Mouse (Mus musculus): ENCODE measurements at regions not wholly inside any gene's neighbourhood (a gene's known extent, or its start where the extent isn't known, plus 50 kb on each side); places are given as distances from the start of the nearest gene placed in this dataset.

DNA sequence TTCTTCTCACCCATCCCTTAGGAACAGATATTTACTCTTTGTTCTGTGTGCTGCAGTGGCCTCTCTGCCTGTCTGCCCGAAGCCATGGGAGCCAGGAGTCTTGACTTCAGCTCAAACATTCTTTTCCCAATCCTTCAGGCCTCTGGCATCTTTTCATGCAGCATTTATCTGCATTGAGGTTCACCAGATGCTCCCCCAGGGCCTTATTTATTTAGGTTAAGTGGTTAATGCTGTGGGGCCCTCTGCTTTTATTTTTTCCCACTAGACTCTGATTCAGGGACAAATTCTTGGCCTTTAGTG lies 464.2 kb upstream of the Gulo start:
- ATAC-seq (replicated peaks; ENCODE audit: low FRiP score, low TSS enrichment, low read depth), result no peak
- 14% methylated on average over 1 of the region's 1 CpGs for WGBS
- Histone ChIP-seq H3K9me3 (ENCODE audit: control insufficient read depth, low read length) (no peaks in the 10 kb centered on the region), H3K4me1 (replicated peaks; ENCODE audit: control insufficient read depth, insufficient read depth, low read length) (no peaks in the 10 kb centered on the region), H3K9ac (ENCODE audit: low read length) (no peak overlapping the region), H3K27ac (ENCODE audit: low read depth) (peak overlapping the region; percentile 22), H3K36me3 (ENCODE audit: control insufficient read depth, insufficient read depth, low read length) (no peaks in the 10 kb centered on the region), H3K4me3 (ENCODE audit: low read depth, low read length) (no peak overlapping the region), H3K27me3 (replicated peaks; ENCODE audit: control insufficient read depth, insufficient read depth, low read length) (no peaks in the 10 kb centered on the region), H3K4me2 (ENCODE audit: low read length) (no peak overlapping the region)
- no peak for DNase-seq (ENCODE audit: low spot score)

DNA sequence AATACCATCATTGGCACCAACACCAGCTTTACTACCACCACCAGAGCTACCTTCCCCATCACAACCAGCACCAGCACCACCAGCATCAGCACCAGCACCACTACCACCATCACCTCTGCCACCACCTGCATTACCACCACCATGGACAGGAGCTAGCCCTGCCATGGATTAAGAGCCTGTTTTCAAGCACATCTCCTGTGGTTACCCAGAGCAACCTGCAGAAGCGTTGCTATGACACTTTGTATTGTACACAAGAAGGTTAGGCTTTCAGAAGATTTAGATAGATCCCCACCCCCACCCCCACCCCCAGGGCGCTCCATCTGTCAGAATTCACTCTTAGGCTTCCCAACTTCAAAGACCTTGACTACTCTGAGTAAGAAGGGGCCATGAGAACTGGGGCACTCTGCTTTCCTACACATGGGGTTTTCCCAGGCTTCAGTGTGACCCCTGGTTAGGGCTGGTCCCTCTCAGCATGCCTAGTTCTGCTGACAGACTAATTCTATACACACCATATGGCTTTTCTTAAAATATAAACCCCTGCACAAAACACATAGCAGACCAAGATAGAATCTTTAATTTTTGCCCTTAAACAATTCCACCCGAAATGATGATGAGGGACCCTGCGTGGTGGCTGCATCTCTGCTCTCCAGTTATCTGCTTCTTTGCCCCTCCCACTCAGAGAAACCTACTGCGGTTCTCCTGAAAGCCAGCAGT lies 463.7 kb upstream of the Gulo start:
- Histone ChIP-seq H3K4me2 (ENCODE audit: low read length) (no peak overlapping the region), H3K4me3 (ENCODE audit: low read depth, low read length) (no peak overlapping the region), H3K36me3 (ENCODE audit: control insufficient read depth, insufficient read depth, low read length) (no peaks in the 10 kb centered on the region), H3K9me3 (ENCODE audit: control insufficient read depth, low read length) (no peaks in the 10 kb centered on the region), H3K4me1 (replicated peaks; ENCODE audit: control insufficient read depth, insufficient read depth, low read length) (no peaks in the 10 kb centered on the region), H3K27ac (ENCODE audit: low read depth) (peak overlapping the region; percentile 22), H3K27me3 (replicated peaks; ENCODE audit: control insufficient read depth, insufficient read depth, low read length) (no peaks in the 10 kb centered on the region), H3K9ac (ENCODE audit: low read length) (no peak overlapping the region)
- 42% methylated on average over 5 of the region's 5 CpGs for WGBS
- DNase-seq (ENCODE audit: low spot score) (no peak), ATAC-seq (replicated peaks; ENCODE audit: low FRiP score, low TSS enrichment, low read depth) (no peak; the same call in 1 of the 2 replicates)

DNA sequence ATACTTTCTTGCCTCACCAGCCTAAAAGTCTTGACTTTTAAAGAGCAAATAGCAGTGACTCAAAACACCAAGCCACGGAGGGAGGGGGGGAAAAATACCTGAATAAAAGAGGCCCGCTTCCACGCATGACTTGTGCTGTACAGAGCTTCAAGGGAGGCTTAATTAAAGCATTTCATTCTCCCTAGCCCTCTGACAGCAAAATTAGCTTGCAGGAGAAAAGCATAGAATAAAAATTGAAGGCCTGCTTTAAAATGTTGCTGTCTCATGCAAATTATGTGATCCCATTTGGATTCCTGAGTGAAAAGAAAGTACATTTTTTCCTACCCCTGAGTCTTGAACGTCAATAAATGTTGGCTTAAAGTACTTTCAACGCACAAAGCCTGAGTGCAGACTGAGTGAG lies 453.1 kb upstream of the Gulo start:
- Histone ChIP-seq H3K4me3 (ENCODE audit: low read depth, low read length) (no peak overlapping the region), H3K9me3 (ENCODE audit: control insufficient read depth, low read length) (peaks cover 5% of the 10 kb centered on the region; the same call in 1 of the 2 replicates), H3K4me1 (replicated peaks; ENCODE audit: control insufficient read depth, insufficient read depth, low read length) (no peaks in the 10 kb centered on the region), H3K9ac (ENCODE audit: low read length) (no peak overlapping the region), H3K27ac (ENCODE audit: low read depth) (no peak overlapping the region), H3K27me3 (replicated peaks; ENCODE audit: control insufficient read depth, insufficient read depth, low read length) (no peaks in the 10 kb centered on the region), H3K4me2 (ENCODE audit: low read length) (no peak overlapping the region), H3K36me3 (ENCODE audit: control insufficient read depth, insufficient read depth, low read length) (no peaks in the 10 kb centered on the region)
- ATAC-seq (replicated peaks; ENCODE audit: low FRiP score, low TSS enrichment, low read depth) (no peak), DNase-seq (ENCODE audit: low spot score) (no peak)
- 90% methylated on average over 5 of the region's 5 CpGs for WGBS

DNA sequence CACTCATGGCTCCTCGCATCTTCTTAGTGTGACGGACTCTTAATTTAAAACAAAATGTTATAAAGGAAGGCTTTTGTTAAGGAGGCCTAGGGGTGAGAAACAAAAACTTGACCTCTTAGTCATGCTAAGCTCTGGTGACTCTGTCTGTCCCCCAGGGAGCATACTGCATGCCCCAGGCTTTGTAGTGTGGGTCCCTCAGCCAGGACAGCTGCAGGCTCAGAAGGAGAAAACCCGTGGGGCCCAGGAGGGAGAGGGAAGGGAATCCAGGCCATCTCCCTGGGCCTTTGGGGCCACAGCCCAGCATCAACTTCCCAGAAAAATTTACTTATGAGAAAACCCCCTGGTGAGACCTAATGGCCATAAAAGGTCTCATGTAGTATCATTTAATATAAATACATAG lies 451.8 kb upstream of the Gulo start:
- no peaks in the 10 kb centered on the region for H3K36me3 ChIP-seq (ENCODE audit: control insufficient read depth, insufficient read depth, low read length)
- DNase-seq (ENCODE audit: low spot score), result no peak
- WGBS, result 81% methylated on average over 3 of the region's 3 CpGs
- ATAC-seq (replicated peaks; ENCODE audit: low FRiP score, low TSS enrichment, low read depth), result no peak
- no peak overlapping the region for H3K4me3 ChIP-seq (ENCODE audit: low read depth, low read length)
- H3K9me3 ChIP-seq (ENCODE audit: control insufficient read depth, low read length), result peaks cover 5% of the 10 kb centered on the region; the same call in 1 of the 2 replicates
- no peaks in the 10 kb centered on the region for H3K4me1 ChIP-seq (replicated peaks; ENCODE audit: control insufficient read depth, insufficient read depth, low read length)
- H3K27ac ChIP-seq (ENCODE audit: low read depth), result no peak overlapping the region
- no peak overlapping the region for H3K4me2 ChIP-seq (ENCODE audit: low read length)
- H3K9ac ChIP-seq (ENCODE audit: low read length), result no peak overlapping the region
- H3K27me3 ChIP-seq (replicated peaks; ENCODE audit: control insufficient read depth, insufficient read depth, low read length), result no peaks in the 10 kb centered on the region

DNA sequence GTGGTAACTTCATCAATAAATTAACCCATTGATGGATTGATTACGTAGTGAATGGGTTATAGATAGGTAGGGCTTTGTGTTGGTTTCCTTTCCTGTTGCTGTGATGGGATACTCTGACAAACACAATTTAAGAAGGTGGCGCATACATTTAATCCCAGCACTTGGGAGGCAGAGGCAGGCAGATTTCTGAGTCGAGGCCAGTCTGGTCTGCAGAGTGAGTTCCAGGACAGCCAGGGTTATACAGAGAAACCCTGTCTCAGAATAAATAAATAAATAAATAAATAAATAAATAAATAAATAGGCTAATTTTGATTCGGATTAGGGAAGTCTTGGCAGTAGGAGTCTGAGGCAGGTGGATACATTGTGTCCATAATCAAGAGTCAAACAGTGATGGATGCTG lies 449.7 kb upstream of the Gulo start:
- DNase-seq (ENCODE audit: low spot score) (no peak), ATAC-seq (replicated peaks; ENCODE audit: low FRiP score, low TSS enrichment, low read depth) (no peak)
- Histone ChIP-seq H3K4me1 (replicated peaks; ENCODE audit: control insufficient read depth, insufficient read depth, low read length) (no peaks in the 10 kb centered on the region), H3K4me2 (ENCODE audit: low read length) (no peak overlapping the region), H3K9ac (ENCODE audit: low read length) (no peak overlapping the region), H3K4me3 (ENCODE audit: low read depth, low read length) (no peak overlapping the region), H3K9me3 (ENCODE audit: control insufficient read depth, low read length) (peaks cover 5% of the 10 kb centered on the region; the same call in 1 of the 2 replicates), H3K36me3 (ENCODE audit: control insufficient read depth, insufficient read depth, low read length) (no peaks in the 10 kb centered on the region), H3K27ac (ENCODE audit: low read depth) (no peak overlapping the region), H3K27me3 (replicated peaks; ENCODE audit: control insufficient read depth, insufficient read depth, low read length) (no peaks in the 10 kb centered on the region)
- WGBS, result 87% methylated on average over 4 of the region's 4 CpGs

DNA sequence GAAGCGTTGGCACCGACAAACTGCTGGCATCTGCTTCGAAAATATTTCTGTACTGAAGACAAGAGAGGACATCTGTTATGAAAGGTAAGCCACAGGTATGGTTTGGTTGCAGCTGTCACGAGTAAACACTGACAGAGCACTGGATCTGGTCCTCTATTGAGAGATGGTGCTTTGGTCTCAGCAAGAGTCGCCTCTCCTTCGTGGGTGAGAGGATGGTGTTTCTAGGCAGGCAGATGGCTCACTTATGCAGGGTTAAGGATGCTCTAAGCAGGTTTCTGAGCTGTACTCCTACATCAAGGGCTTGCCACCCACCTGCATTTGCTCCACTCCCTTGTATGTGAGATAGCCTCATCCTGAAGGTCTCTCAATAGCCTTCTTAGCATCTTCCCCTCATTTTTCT lies 448.3 kb upstream of the Gulo start:
- Histone ChIP-seq H3K27ac (ENCODE audit: low read depth) (no peak overlapping the region), H3K36me3 (ENCODE audit: control insufficient read depth, insufficient read depth, low read length) (no peaks in the 10 kb centered on the region), H3K27me3 (replicated peaks; ENCODE audit: control insufficient read depth, insufficient read depth, low read length) (no peaks in the 10 kb centered on the region), H3K4me2 (ENCODE audit: low read length) (no peak overlapping the region), H3K9me3 (ENCODE audit: control insufficient read depth, low read length) (peaks cover 8% of the 10 kb centered on the region), H3K4me3 (ENCODE audit: low read depth, low read length) (no peak overlapping the region), H3K9ac (ENCODE audit: low read length) (no peak overlapping the region), H3K4me1 (replicated peaks; ENCODE audit: control insufficient read depth, insufficient read depth, low read length) (no peaks in the 10 kb centered on the region)
- ATAC-seq (replicated peaks; ENCODE audit: low FRiP score, low TSS enrichment, low read depth), result no peak
- 81% methylated on average over 6 of the region's 6 CpGs for WGBS
- DNase-seq (ENCODE audit: low spot score), result no peak

DNA sequence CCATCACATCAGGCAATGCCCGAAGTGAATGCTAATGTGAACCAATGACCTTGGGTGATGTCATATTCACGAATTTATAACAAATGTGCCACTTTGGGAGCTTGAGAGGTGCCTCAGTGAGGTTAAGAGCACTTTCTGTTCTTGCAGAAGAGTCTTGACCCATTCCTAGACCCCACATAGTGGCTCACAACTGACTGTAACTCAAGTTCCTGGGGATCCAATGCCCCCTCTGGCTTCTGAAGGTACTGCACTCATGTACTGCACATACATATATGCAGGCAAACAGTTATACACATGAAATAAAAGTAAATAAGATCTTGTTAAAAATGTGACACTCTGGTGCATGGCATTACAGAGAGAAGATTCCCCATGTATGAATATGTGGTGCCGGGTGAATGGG lies 443.8 kb upstream of the Gulo start:
- Histone ChIP-seq H3K27me3 (replicated peaks; ENCODE audit: control insufficient read depth, insufficient read depth, low read length) (no peaks in the 10 kb centered on the region), H3K9me3 (ENCODE audit: control insufficient read depth, low read length) (peaks cover 3% of the 10 kb centered on the region; the same call in 1 of the 2 replicates), H3K27ac (ENCODE audit: low read depth) (no peak overlapping the region), H3K4me2 (ENCODE audit: low read length) (no peak overlapping the region), H3K4me1 (replicated peaks; ENCODE audit: control insufficient read depth, insufficient read depth, low read length) (no peaks in the 10 kb centered on the region), H3K4me3 (ENCODE audit: low read depth, low read length) (no peak overlapping the region), H3K9ac (ENCODE audit: low read length) (no peak overlapping the region), H3K36me3 (ENCODE audit: control insufficient read depth, insufficient read depth, low read length) (no peaks in the 10 kb centered on the region)
- DNase-seq (ENCODE audit: low spot score), result no peak
- ATAC-seq (replicated peaks; ENCODE audit: low FRiP score, low TSS enrichment, low read depth), result no peak
- 76% methylated on average over 3 of the region's 3 CpGs for WGBS

DNA sequence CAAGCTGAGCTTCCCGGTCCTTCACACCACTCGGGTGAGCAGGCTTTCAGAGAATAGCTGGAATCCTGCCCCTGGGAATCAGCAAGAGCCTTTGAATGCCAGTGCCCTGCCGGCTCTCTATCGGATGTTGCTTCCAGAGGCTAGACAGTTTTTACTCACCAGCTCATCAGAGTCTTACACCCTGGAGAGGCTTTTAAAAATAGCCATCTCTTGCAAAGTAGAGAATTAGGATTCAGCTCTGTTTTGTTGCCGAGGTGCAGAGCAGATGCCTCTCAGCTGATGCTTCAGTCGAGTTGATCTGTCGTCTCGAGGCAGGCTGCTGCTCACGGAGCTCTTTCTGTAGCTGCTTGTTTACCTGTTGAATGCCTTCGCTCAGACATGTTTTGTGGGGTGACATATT lies 441.3 kb upstream of the Gulo start:
- no peak overlapping the region for H3K4me3 ChIP-seq (ENCODE audit: low read depth, low read length)
- H3K9me3 ChIP-seq (ENCODE audit: control insufficient read depth, low read length), result peaks cover 3% of the 10 kb centered on the region; the same call in 1 of the 2 replicates
- WGBS, result 57% methylated on average over 10 of the region's 10 CpGs
- ATAC-seq (replicated peaks; ENCODE audit: low FRiP score, low TSS enrichment, low read depth) (no peak), DNase-seq (ENCODE audit: low spot score) (no peak)
- H3K27ac ChIP-seq (ENCODE audit: low read depth), result no peak overlapping the region
- H3K27me3 ChIP-seq (replicated peaks; ENCODE audit: control insufficient read depth, insufficient read depth, low read length), result no peaks in the 10 kb centered on the region
- H3K4me2 ChIP-seq (ENCODE audit: low read length), result no peak overlapping the region
- no peak overlapping the region for H3K9ac ChIP-seq (ENCODE audit: low read length)
- no peaks in the 10 kb centered on the region for H3K4me1 ChIP-seq (replicated peaks; ENCODE audit: control insufficient read depth, insufficient read depth, low read length)
- no peaks in the 10 kb centered on the region for H3K36me3 ChIP-seq (ENCODE audit: control insufficient read depth, insufficient read depth, low read length)

DNA sequence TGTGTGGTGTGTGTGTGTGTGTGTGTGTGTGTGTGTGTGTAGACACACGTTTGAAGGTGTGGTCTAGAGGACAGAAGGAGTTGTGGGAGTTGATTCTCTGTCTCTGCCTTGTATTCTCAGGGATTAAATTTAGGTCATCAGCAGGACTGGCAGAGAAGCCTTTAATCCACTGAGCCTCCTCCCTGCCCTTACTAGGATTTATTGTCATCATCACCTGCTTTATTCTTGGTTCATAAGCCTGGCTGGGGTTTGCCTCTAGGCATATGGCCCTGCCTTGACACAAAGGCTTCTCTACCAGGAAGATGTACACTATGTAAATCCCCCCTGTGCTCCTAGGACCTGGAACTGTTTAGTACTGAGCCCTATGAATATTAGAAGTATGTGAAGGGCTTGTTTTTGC lies 433.6 kb upstream of the Gulo start:
- Histone ChIP-seq H3K36me3 (ENCODE audit: control insufficient read depth, insufficient read depth, low read length) (no peaks in the 10 kb centered on the region), H3K27ac (ENCODE audit: low read depth) (no peak overlapping the region), H3K27me3 (replicated peaks; ENCODE audit: control insufficient read depth, insufficient read depth, low read length) (no peaks in the 10 kb centered on the region), H3K4me1 (replicated peaks; ENCODE audit: control insufficient read depth, insufficient read depth, low read length) (no peaks in the 10 kb centered on the region), H3K9ac (ENCODE audit: low read length) (no peak overlapping the region), H3K4me2 (ENCODE audit: low read length) (no peak overlapping the region), H3K9me3 (ENCODE audit: control insufficient read depth, low read length) (no peaks in the 10 kb centered on the region), H3K4me3 (ENCODE audit: low read depth, low read length) (no peak overlapping the region)
- 37% methylated on average over 1 of the region's 1 CpGs for WGBS
- DNase-seq (ENCODE audit: low spot score) (no peak), ATAC-seq (replicated peaks; ENCODE audit: low FRiP score, low TSS enrichment, low read depth) (no peak)

Measured in intestine, embryonic 14.5 days (tissue).